Mouse (Mus musculus) common myeloid progenitor, adult 5-6 weeks (primary cell): ENCODE results near the gene Rnf5. TPM values are rescaled to one million over a fixed set of nuclear protein-coding genes. Genes with fewer than 3 reads are reported as not detected.

ENCODE experiments used
- ATAC-seq: replicated peaks from 2 replicates; pipeline ENCODE4 v1.8.0; 2016; ENCODE audit warnings: low read depth, mild to moderate bottlenecking, moderate TSS enrichment, inconsistent platforms; ENCODE audit not compliant: poor library complexity, severe bottlenecking
- total RNA-seq: library from RNA; stranded (forward); fragments of 200-1000, 187-1606 nt; gene quantifications from 2 replicates; pipeline ENCODE4 v1.2.3, GENCODE M21; 2017

Gene Rnf5
- total RNA-seq, result 13.2 and 14.4 TPM in 2 replicates

DNA sequence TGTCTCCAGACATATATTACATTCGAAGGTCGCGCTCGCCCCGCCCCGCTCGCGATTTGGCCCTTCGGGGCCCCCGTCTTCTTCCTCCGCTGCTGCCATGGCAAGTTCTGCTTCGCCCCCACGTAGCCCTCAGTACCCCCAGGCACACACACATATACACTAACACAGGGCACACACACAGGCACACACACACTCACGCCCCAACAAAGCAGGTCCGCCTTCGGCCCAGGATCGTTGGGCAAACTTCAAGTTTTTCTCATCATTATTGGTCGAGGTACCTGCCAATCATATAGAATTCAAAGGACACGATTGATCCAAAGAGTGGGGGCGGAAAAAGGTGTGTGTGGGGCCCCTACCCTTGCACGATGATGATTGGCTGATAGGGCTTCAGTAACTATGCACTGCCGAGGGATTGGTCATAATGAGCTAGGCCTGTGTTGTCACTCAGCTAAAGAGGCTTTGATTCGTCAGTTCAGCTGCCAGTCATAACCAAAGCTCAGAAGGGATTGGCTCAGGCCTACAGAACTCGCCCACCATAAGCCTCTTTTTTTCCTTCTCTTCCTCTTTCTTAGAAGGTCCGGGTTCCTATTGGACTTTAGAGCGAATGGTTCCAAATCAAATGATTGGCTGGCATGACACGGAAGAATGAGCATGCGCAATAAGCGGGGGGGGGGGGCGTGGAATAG lies at the start of gene Rnf5:
Rnf5 (minus strand) TSS at position 316 of the 686 bp plus-strand sequence.
- peak; percentile 70 for ATAC-seq

DNA sequence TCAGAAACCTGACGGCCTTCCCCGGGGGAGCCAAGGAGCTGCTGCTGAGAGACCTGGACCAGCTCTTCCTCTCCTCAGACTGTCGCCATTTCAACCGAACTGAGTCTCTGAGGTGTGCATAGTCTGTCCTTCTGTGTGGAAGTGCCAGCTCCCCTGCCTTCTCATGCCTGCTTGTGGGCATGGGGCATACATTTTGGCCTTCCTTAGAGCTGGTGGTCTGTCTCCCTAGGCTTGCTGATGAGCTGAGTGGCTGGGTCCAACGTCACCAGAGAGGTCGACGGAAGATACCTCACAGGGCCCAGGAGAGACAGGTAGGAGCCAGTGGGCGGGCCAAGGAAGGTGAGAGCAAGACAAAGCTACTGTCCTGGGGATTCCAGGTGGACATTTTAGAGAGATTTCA lies 49.5 kb upstream of the Rnf5 start:
- no peak for ATAC-seq

GRCm38 (mm10) chr17:34652546-34652945 lies 49.1 kb upstream of the Rnf5 start:
- ATAC-seq, result no peak

GRCm38 (mm10) chr17:34651507-34652221 lies 48.2 kb upstream of the Rnf5 start:
- ATAC-seq, result no peak; the same call in 1 of the 2 replicates

GRCm38 (mm10) chr17:34650781-34651180 lies 47.3 kb upstream of the Rnf5 start:
- no peak for ATAC-seq

DNA sequence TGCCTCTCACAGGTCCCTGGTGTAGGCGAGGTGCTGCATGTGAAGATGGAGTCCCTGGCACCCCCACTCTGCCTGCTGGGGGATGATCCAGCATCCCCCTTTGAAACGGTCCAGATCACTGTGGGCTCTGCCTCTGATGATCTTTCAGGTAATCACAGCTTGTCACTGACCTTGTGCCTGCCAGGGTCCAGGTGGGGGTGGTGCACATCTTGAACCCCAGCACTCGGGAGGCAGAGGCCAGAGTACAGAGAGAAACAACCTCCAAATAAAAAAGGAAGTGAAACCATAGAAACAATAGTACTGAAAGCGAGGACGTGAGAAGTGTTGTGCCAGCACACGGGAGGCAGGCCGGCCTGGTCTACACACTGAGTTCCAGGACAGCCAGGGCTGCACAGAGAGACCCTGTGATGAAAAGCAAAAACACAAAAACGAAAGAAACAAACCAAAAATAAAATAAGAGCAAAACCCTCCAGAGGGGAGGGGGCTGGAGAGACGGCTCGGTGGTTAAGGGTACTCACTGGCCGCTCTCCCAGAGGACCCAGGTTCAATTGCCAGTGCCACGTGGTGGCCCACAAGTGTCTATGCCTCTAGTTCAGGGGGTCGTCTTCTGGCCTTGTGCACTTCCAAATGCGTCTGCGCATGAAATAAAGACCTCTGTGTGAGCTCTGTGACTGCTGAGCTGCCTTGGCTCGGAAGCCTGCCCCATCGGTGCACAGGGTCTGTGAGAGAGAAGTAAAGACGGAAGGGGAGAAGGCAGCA lies 45.8 kb upstream of the Rnf5 start:
- no peak for ATAC-seq

GRCm38 (mm10) chr17:34648141-34648890 lies 44.8 kb upstream of the Rnf5 start:
- no peak for ATAC-seq

DNA sequence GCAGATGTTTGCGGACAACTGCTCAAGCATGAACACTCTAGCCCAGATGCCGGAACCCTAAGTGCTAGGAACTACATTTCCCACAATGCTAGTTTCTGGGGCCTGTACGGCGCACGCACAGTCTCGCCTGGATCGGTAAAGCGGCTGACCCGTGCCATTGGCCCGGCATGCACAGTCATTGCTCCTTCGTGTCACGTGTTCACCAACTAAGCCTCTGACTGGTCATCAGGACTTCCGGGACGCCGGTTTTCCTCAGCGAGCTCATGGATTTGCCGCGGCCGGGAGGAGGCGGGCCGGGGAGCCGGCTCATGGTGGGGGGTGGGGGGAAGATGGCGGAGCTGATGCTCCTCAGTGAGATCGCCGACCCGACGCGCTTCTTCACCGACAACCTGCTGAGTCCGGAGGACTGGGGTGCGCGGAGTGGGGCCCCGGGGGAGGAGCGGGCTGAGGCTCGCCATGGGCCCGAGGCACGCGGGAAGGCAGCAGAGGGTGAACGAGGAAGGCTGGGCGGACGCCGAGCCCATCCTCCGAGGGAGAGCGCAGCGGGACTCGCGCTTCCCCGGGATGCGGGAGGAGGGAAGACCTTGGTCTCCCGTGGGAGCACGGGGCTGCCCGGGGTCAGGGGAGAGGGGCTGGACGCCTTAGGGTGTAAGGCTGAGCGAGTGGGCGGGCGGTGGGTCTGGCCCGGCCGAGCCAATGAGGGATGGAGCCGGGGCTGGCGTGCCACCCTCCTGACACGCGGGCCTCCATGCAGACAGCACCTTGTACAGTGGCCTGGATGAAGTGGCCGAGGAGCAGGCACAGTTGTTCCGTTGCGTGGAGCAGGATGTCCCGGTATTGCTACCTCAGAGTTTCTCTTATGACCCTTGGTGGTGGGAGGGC lies 43.7 kb upstream of the Rnf5 start, which contains the start of gene Atf6b:
Atf6b (plus strand) TSS at position 241 of the 882 bp plus-strand sequence.
- peak; percentile 87 for ATAC-seq

GRCm38 (mm10) chr17:34645831-34646511 lies 42.5 kb upstream of the Rnf5 start:
- no peak for ATAC-seq

DNA sequence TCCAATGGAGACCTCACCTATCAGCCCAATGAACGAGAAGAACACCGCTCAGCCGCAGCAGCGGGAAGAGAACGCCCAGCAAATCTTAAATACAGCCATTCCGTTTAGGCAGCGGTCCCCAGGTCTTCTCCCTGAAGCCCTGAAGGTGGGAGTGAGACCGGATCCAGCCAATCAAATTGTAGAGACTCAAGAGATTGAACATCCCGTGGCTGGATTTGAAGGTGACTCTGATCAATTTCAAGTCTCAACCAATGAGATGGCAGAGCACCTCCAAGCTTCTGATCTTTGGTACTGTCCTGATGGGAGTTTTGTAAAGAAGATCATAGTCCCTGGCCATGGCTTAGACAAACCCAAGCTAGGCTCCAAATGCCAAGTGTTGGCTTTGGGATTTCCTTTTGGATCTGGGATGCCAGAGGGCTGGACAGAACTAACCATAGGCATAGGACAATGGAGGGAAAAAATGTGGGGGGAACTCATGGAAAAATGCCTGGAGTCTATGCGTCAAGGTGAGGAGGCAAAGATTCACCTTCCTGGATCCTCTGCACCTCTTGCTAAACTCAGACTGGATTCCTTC lies 41.9 kb upstream of the Rnf5 start:
- no peak for ATAC-seq

DNA sequence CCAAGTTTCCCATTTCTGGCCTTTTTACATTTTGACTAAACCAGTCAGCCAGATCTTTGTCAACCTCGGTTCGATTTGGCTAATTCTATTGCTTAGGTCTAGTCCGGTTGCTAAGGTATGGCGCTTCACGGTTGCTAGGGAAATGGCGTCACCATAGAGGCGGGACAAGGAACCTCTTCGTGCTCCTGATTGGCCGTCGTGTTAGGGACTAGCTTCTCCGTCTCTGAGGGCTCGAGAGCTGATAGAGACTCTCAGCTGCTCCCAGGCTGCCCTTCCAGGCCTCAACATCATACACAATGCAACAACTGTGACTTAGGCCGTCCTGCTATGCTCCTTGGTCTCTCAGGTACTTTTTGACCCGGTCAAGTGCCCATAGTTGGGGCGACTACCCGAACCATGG lies 41.1 kb upstream of the Rnf5 start, which contains the start of gene Fkbpl:
Fkbpl (plus strand) TSS at position 157 of the 400 bp plus-strand sequence.
- ATAC-seq, result peak; percentile 77

DNA sequence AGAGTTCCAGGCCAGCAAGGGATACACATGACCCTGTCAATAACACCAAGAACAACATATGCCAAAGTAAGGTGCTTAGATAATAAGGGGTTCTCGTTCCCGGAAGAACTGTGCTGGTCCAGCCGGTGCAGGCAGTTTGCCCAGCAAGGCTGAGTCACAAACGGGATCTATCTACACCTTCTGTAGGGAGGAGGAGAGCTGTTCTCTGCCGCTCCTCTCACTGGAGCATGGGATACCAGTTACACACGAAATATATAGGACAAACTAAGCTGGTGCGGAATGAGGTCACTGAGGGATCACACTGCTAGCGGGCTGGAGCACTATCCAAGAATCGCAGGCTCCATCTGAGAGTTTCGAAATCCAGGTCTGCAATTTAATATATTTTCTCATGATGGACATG lies 40.5 kb upstream of the Rnf5 start:
- ATAC-seq, result no peak

GRCm38 (mm10) chr17:34643379-34643778 lies 39.9 kb upstream of the Rnf5 start:
- ATAC-seq, result no peak

DNA sequence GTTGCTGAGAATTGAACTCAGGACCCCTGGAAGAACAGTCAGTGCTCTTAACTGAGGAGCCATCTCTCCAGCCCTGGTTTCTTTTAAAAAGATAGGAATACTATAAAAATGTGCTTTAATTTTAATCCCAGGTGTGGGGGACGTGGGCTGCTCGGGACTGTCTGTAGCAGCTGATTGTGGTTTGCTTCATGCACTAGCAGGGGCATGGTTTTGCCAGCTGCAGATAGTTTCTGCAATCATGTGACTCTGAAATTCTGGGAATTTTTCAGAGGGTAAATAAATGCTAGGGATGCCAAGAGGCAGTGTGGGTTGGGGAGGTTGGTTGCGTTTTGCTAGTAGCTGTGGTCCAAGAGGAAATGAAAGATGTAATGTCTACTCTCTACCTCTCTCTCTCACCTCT lies 38.5 kb upstream of the Rnf5 start:
- ATAC-seq, result no peak

- ATAC-seq, result no peak
Measured at GRCm38 (mm10) chr17:34640778-34641601, 37.5 kb upstream of the Rnf5 start.

GRCm38 (mm10) chr17:34639461-34640255 lies 36.2 kb upstream of the Rnf5 start:
- peak; percentile 72 for ATAC-seq

- ATAC-seq, result no peak
Measured at GRCm38 (mm10) chr17:34637459-34637858, 34.0 kb upstream of the Rnf5 start.
